Mouse (Mus musculus): ENCODE results near the gene Rps19. TPM values are rescaled to one million over a fixed set of nuclear protein-coding genes. Genes with fewer than 3 reads are reported as not detected.
"Not testable (repeated sequence)": the region's sequence is repeated elsewhere in the genome, so short reads cannot be mapped to it uniquely, and the experiment has no call there.

Rps19 gene
- 100 to 1,000 TPM; 490 to 494 TPM for total RNA-seq (2021)

- peak; percentile 97 to 98 for DNase-seq
Observed at GRCm38 (mm10) chr7:24883896-24884692, at the start of gene Rps19. TSS of gene Rps19 (plus strand) at chr7:24884371.

DNA sequence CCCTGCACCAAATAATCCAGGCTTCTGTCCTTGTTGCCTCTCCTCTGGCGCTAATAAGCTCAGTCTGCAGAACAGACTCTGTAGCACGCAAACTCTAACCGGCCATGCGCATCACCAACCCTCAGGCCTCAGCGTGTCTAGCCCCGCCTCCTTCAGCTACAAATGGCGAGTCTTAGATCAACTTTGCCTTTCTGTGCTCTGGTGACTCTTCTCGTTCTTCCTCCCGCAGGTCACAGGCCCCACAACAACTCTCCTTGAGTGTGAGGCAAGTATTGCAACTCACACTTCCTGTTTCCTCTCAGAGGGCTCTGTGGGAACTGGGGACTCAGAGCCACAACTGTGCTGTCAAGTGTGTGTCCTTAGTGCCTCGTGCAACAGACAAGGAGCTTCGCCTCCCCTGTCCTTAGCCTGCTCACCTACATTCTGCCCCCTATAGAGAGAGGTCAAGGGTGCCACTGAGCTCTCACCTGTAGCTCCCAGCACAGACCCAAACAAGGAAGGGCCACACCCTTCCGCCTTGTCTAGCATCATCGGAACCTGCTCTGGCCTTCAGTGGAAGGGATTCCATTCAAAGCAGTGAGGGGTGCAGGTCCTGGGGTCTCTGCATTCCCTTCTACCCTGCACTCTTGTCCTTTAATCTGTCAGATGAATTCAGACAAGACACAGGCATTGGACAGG is 45.3 kb upstream of the Rps19 start:
- DNase-seq, result not testable (repeated sequence)

GRCm38 (mm10) chr7:24839410-24839808 is 44.8 kb upstream of the Rps19 start:
- no peak for DNase-seq

- DNase-seq, result no peak
Observed at GRCm38 (mm10) chr7:24840331-24840730, 43.8 kb upstream of the Rps19 start.

DNA sequence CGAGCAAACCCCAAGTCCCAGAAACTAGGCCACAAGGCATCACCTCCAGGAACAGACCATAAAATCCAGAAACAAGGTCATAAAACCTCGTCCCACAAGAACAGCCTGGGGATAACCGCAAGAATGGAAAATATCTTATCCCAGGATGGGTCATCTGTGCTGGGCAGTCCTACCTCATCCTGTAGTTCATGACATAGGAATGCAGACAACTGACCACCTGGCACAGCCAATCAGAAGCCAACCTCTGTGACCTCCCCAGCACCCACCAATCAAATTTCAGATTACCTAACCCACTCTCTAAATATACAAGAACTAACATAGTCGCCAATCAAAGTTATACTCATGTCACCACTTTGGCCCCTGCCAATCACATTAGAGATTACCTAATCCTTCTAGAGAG is 43.2 kb upstream of the Rps19 start:
- no peak for DNase-seq

DNA sequence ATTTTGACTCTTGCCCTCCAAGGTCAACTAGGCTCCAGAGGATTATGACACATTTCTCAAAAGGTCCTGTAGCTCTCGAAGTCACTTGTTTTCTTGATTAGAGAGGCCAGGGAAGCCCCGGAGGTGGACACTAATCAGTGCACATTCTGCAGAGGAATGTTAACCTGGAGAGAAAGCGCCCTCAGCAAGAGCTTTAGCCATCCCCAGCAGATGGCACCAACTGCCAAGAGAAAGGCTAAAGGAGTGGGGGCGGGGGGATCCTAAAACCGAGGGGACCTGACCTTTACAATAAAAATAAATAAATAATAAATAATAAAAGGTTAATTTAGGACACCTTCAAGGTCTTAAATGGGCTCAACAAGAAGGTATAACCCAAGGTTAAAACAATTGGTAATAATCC is 40.0 kb upstream of the Rps19 start:
- DNase-seq, result no peak

DNA sequence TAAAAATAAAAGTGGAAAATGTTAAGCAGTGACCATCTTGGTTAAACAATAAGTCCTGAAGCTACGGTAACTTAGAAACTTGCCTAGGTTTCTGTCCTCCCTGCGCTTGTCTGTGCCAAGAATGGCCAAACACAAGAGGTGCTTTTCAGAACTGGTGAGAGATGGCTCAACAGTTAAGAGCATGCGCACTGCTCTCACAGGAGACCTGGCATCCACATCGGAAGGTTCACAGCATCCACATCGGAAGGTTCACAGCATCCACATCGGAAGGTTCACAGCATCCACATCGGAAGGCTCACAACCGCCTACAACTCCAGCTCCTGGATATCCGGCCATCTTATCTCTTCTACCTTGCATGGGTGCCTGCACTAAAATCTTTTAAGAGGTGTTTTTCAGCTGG is 39.0 kb upstream of the Rps19 start:
- no peak for DNase-seq

DNA sequence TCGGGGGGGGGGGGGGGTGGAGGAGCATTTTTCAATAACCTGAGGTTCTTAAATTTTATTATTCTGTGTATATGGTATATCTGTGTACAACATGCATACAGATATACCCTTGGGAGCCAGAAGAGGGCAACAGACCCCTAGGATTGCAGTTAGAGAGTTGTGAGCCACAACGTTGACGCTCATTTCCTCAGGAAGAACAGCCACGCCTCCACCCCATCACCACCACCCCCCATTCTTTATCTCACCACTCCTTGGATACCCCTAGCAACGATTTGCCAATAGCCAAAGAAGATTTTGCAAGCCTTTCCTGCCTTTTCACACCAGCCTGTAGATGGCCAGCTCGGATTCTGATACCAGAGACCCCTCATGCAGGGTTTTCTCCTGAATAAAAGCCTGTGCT is 38.5 kb upstream of the Rps19 start:
- no peak for DNase-seq

GRCm38 (mm10) chr7:24846576-24846975 is 37.6 kb upstream of the Rps19 start:
- not testable (repeated sequence) for DNase-seq

DNA sequence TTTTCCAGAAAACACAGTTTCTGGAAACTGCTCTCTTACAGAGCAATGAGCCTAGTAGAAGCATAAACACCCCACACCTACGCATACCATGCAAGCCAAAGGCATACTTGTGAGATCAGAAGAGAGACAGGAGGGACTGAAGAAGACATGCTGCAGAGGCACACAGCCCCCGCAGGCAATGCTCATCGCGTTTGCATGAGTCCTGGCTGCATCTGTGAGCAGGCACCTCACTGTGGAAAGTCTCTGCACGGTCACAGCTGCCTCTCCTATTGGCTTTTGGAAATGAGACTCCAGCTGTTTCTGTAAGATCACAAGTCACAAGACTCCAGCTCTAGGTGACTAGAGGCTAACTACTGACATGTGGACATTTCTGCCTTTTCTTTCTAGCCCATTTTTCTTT is 34.0 kb upstream of the Rps19 start:
- DNase-seq, result peak; percentile 7 to 8

DNA sequence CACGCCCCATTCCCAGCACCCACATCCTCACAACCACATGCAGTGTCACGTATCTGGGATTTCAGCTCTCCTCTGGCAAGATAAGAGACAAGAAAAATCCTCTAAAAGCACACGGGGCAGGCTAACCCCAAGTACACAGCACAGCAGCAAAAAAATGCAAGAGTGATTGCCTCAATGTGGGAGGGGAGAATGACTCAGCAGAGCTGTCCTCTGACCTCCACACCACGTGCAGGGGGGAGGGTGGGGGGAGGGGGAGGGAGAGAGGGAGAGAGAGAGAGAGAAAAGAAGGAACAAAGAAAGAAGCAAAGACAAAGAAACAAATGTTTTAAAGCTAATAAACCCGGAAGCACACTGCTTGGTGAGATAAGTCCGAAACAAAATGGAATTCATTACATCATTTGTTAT is 33.3 kb upstream of the Rps19 start:
- DNase-seq, result no peak

DNA sequence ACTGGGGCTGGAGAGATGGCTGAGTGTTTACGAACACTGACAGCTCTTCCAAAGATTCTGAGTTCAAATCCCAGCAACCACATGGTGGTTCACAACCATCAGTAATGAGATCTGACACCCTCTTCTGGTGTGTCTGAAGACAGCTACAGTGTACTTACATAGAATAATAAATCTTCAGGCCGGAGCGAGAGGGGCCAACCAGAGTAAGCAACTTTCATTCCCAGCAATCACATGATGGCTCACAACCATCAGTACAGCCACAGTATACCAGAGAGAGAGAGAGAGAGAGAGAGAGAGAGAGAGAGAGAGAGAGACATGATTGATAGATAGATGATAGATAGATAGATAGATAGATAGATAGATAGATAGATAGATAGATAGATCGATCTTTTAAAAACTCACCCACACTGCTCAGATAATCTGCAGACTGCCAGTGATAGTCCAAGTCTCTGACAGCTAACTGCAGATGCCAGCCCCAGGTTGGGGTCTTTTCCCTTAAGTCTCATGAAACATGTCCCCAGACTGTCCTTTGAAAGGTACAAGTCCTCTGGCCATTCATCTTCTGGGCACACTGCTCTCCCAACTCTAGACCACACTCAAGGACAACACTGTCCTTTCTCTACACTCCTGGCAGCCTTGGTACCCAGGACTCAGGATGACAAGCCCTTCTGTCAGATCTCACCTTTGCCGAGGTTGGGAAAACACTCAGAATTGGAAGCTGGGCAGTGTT is 32.4 kb upstream of the Rps19 start:
- no peak for DNase-seq

DNA sequence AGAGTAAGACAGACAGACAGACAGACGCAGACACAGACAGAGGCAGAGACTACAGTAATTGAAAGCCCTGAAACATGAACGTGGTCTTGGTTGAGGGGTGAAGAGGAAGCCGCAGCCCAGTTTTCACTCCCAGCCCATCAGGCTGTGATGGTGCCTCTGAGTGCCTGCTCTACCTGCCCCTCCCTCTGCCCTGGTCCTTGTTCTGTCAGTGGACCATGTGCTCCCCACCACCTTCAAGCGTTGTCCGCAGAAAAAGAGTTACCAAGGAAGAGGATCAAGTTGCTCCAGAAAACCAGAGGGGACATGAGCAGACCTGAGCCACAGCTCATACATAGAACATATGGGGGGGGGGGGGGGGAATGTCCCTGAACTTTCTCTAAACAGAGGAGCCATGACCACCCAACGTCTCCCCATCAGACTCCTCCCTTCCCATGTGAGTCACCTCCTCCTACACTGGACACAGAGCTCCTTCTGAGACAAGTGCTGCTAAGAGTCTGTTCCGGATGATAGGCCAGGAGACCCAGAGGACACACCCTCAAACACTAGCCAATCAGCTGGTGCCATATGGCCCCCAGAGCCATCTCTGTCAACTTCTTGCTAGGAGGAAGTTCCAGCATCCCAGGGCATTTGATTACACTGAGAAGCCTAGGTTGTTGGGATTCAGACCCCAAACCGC is 31.5 kb upstream of the Rps19 start:
- no peak for DNase-seq

GRCm38 (mm10) chr7:24853233-24853563 is 31.0 kb upstream of the Rps19 start:
- no peak for DNase-seq

DNA sequence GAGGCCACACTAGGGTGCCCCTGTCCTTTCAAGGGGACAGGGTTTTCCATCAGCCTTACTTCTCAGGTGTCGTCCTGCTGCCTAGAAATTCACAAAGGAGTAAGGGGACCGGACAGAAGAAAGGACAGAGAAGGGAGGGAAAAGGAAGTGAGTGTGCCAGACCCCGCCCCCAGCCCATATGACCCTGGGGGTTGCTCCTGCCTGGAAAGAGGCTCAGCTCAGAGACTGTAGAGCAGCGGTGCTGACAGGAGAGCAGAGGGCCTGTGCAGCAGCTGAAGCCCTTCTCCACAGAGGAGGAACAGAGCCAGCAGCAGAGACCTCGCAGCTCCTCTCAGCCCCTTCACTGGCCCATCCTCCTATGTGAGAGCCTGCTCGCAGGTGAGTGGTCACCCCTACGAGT is 30.5 kb upstream of the Rps19 start:
- no peak for DNase-seq

DNA sequence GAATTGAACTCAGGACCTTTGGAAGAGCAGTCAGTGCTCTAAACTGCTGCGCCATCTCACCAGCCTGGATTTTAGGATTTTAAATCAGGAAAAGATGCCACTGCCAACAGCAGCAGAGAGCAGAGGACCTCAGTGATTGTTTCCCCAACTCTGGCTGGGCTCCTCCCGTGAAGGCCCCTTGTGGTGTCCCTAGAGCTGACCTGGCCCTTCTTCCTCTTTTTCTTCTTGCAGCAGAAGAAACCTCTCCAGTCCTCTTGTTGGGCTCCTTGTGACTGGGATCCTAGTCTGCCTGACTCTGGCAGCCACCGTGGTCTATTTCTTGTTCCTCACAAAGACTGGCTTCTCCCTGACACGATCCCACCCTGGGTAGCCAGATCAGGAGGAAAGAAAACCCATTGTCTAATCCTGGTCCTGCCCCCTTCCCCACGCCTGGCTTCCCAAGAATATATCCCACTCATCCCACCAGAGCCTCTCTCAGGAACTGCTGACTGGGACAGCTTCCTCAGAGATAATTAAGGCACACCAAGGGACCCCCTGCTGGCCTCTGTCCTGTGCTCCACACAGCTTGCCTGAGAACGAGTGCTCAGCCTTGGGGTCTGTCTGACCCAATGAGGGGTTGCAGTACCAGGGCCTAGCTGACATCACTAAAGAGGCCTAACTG is 27.6 kb upstream of the Rps19 start:
- no peak for DNase-seq

DNA sequence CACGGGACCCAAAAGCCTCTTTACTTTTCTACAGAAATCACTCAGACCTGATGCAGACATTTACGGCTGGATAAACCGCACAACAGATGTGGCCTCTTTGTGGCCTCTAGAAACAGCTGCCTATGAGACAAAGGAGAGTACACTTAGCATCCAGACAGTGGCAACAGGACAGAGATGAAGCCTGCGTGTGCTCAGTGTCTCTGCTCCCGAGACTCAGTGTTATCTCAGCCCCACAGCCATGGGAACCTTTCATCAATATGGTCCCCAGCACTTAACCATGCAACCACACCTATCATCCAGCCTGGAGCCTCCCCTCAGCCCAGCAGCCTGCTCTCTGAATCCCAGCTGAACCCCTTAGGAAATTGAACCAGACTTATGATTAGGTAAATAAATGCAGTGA is 24.9 kb upstream of the Rps19 start:
- DNase-seq, result no peak

DNA sequence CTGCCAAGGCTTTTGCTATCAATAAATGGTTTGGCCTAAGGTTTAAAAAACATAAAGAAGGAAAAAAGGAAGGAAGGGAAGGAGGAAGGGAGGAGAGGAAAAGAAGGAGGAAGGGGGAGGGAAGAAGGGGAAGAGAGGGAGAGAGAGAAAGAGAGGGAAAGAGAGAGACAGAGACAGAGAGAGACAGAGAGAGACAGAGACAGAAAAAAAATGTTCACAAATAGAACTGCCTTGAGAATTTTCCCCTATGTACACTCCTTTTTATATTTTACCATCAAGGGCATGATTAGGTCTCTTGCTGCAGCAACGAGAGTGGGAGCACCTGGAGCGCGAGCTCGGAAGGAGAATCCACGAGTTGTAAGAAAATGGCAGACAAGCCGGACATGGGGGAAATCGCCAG is 22.3 kb upstream of the Rps19 start, which contains the start of gene Gm9844:
Gene Gm9844, plus strand, starts transcription at position 301 of the 400 bp plus-strand sequence.
- no peak for DNase-seq

DNA sequence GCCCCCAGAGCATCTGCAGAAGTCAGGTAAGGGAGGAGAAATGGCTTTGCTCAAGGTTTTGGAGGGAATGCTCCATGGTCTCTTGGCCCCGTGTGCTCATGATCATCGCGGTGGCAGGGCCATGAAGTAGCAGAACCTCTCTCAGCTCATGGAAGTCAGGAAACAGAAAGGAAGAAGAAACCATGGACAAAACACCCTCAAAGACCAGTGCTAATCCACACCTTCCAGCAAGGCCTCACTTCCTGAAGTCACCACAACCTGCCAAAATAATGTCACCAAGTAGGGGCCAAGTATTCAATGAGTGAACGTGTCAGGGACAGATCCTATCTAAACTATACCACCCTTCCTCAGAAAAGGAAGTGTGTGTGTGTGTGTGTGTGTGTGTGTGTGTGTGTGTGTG is 21.3 kb upstream of the Rps19 start:
- no peak for DNase-seq

GRCm38 (mm10) chr7:24864156-24864555 is 20.0 kb upstream of the Rps19 start:
- DNase-seq, result no peak

DNA sequence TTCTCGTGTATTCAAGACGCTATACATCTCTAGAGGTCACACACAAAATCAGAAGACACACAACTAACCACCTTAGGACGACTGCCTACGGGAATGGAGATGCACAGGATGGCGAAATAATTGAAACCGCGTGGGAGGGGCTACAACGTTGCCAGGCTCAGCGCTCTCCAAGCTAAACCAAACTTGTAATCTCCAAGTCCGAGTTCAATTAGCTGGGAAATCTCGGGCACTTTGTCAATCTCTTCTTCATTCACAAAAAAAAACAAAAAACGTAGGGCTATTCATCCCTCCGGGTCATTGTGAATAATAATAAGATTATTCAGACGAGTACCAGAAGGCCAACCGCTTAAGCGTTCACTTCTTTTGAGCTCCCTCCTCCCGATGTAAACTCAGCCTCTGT is 15.1 kb upstream of the Rps19 start:
- no peak for DNase-seq

GRCm38 (mm10) chr7:24869532-24870165 is 14.5 kb upstream of the Rps19 start, which contains the start of the genes Lypd4 and Dmrtc2:
TSS of gene Lypd4 (minus strand) at chr7:24869941.
TSS of gene Dmrtc2 (plus strand) at chr7:24870057.
- no peak for DNase-seq

Measured in layer of hippocampus, postnatal 36 days (tissue).